Mouse (Mus musculus): ENCODE results near the gene Cntfr. TPM values are rescaled to one million over a fixed set of nuclear protein-coding genes. Genes with fewer than 3 reads are reported as not detected.

The Cntfr gene
- total RNA-seq, 1 experiment: 17.0 TPM

DNA sequence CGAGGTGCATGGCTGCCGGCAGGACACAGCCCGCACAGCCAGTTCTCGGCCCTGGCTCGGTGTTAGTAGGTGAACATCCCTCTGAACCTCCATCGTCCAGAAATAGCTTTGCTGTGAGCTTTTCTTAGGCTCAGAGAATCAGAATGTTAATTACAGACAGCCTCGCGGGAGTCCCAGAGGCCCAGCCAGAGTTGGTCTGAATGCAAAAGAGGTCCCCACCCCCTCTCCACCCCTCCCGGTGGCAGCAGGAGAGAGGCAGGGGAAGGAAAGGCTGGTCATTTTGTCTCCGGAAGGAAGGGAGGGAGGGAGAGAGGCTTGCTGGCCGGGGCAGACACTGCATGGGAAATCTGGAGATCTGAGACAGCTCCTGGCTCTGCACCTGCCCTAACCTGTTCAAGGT, 65.5 kb downstream of the Cntfr start:
- Histone ChIP-seq H3K9ac (ENCODE audit: insufficient read depth, low read depth, low read length, poor library complexity, severe bottlenecking) (peak overlapping the region; percentile 14; the same call in 1 of the 2 replicates), H3K36me3 (ENCODE audit: control insufficient read depth, insufficient read depth, low read length, poor library complexity, severe bottlenecking) (no peaks in the 10 kb centered on the region), H3K27ac (ENCODE audit: insufficient read depth, low read depth, low read length, poor library complexity, severe bottlenecking) (peak overlapping the region; percentile 10; the same call in 1 of the 2 replicates), H3K9me3 (ENCODE audit: control insufficient read depth, insufficient read depth, low read depth, low read length) (no peaks in the 10 kb centered on the region), H3K4me3 (ENCODE audit: insufficient read depth in 1 of 2, low read depth in 1 of 2, low read length in 2 of 2, poor library complexity in 1 of 2, severe bottlenecking in 1 of 2) (peak overlapping the region in 1 of 2 experiments; percentile 23; a peak in 2 of 4 replicates), H3K4me1 (ENCODE audit: control insufficient read depth in 2 of 2, insufficient read depth in 2 of 2, low read length in 2 of 2, poor library complexity in 1 of 2) (peaks cover 13 to 42% of the 10 kb centered on the region in 2 experiments)
- no peak for DNase-seq (ENCODE audit: low read depth, low spot score)
- TF ChIP-seq MAFK (IDR thresholded peaks at IDR 0.05; ENCODE audit: insufficient read depth, low read depth, low read length) (no peak), CHD2 (IDR thresholded peaks at IDR 0.05; ENCODE audit: low read depth, low read length) (no peak), ZNF384 (IDR thresholded peaks at IDR 0.05; ENCODE audit: low read depth, low read length) (no peak), HCFC1 (IDR thresholded peaks at IDR 0.05; ENCODE audit: borderline replicate concordance, insufficient read depth, low read length) (no peak), ZC3H11A (IDR thresholded peaks at IDR 0.05; ENCODE audit: borderline replicate concordance, low read depth, low read length) (no peak)
- in situ Hi-C loops (cut with MboI; ENCODE audit: low sequenced_read_pairs in 2 of 2, unreplicated experiment in 2 of 2): no loop called here

GRCm38 (mm10) chr4:41630196-41630595, 66.7 kb downstream of the Cntfr start:
- TF ChIP-seq MAFK (IDR thresholded peaks at IDR 0.05; ENCODE audit: insufficient read depth, low read depth, low read length): no peak
- TF ChIP-seq CHD2 (IDR thresholded peaks at IDR 0.05; ENCODE audit: low read depth, low read length): no peak
- no peak for TF ChIP-seq HCFC1 (IDR thresholded peaks at IDR 0.05; ENCODE audit: borderline replicate concordance, insufficient read depth, low read length)
- no peak for TF ChIP-seq ZNF384 (IDR thresholded peaks at IDR 0.05; ENCODE audit: low read depth, low read length)
- no peak for TF ChIP-seq ZC3H11A (IDR thresholded peaks at IDR 0.05; ENCODE audit: borderline replicate concordance, low read depth, low read length)
- H3K36me3 ChIP-seq (ENCODE audit: control insufficient read depth, insufficient read depth, low read length, poor library complexity, severe bottlenecking): no peaks in the 10 kb centered on the region
- no peak overlapping the region for H3K9ac ChIP-seq (ENCODE audit: insufficient read depth, low read depth, low read length, poor library complexity, severe bottlenecking)
- no peaks in the 10 kb centered on the region for H3K9me3 ChIP-seq (ENCODE audit: control insufficient read depth, insufficient read depth, low read depth, low read length)
- no peak overlapping the region for H3K27ac ChIP-seq (ENCODE audit: insufficient read depth, low read depth, low read length, poor library complexity, severe bottlenecking)
- in situ Hi-C loops (cut with MboI; ENCODE audit: low sequenced_read_pairs in 2 of 2, unreplicated experiment in 2 of 2): no loop called here
- peaks cover 13 to 42% of the 10 kb centered on the region in 2 experiments for H3K4me1 ChIP-seq (ENCODE audit: control insufficient read depth in 2 of 2, insufficient read depth in 2 of 2, low read length in 2 of 2, poor library complexity in 1 of 2)
- H3K4me3 ChIP-seq (ENCODE audit: insufficient read depth in 1 of 2, low read depth in 1 of 2, low read length in 2 of 2, poor library complexity in 1 of 2, severe bottlenecking in 1 of 2): peak overlapping the region in 1 of 2 experiments; percentile 33; a peak in 2 of 4 replicates
- DNase-seq (ENCODE audit: low read depth, low spot score): no peak

DNA sequence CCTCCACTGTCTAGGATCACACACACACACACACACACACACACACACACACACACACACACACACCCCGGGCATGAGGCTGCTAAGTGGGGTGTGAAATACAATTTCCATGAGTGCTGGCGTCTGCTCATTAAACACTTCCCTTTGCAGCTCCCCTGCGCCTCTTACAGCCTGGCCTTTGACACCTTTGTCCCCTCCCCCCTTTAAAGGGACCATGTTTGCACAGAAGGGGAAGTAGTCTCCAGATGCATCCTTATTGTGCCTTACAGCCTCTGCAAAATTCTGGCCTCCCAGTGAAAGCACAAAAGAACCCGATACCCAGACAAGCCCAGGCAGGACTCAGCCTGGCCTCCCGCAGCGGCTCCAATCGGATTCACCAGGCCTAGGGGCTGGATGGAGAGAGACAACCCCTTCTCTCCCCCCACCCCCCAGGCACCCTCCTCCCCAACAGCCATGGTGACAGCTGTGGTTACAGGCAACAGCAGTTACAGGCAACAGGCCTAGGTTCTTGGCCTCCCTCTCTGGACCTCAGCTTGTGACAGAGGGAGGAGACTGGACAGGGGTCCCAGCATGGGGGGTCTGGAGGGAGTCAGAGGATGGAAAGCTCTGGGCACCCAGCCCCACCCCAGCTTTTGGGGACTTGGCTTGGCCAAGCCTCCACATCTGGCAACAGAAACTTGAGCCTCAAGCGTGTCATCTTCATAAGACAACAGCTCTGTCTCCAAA, 68.5 kb downstream of the Cntfr start:
- H3K9ac ChIP-seq (ENCODE audit: insufficient read depth, low read depth, low read length, poor library complexity, severe bottlenecking): peak overlapping the region; percentile 45; the same call in 1 of the 2 replicates
- in situ Hi-C loops (cut with MboI; ENCODE audit: low sequenced_read_pairs in 2 of 2, unreplicated experiment in 2 of 2): no loop called here
- peaks cover 13 to 43% of the 10 kb centered on the region in 2 experiments for H3K4me1 ChIP-seq (ENCODE audit: control insufficient read depth in 2 of 2, insufficient read depth in 2 of 2, low read length in 2 of 2, poor library complexity in 1 of 2)
- peak overlapping the region; percentile 77 for H3K27ac ChIP-seq (ENCODE audit: insufficient read depth, low read depth, low read length, poor library complexity, severe bottlenecking)
- H3K36me3 ChIP-seq (ENCODE audit: control insufficient read depth, insufficient read depth, low read length, poor library complexity, severe bottlenecking): no peaks in the 10 kb centered on the region
- no peak overlapping the region for H3K4me3 ChIP-seq (ENCODE audit: insufficient read depth in 1 of 2, low read depth in 1 of 2, low read length in 2 of 2, poor library complexity in 1 of 2, severe bottlenecking in 1 of 2)
- peak; percentile 53 for DNase-seq (ENCODE audit: low read depth, low spot score)
- H3K9me3 ChIP-seq (ENCODE audit: control insufficient read depth, insufficient read depth, low read depth, low read length): no peaks in the 10 kb centered on the region
- no peak for TF ChIP-seq ZC3H11A (IDR thresholded peaks at IDR 0.05; ENCODE audit: borderline replicate concordance, low read depth, low read length)
- no peak for TF ChIP-seq MAFK (IDR thresholded peaks at IDR 0.05; ENCODE audit: insufficient read depth, low read depth, low read length)
- no peak for TF ChIP-seq HCFC1 (IDR thresholded peaks at IDR 0.05; ENCODE audit: borderline replicate concordance, insufficient read depth, low read length)
- no peak for TF ChIP-seq ZNF384 (IDR thresholded peaks at IDR 0.05; ENCODE audit: low read depth, low read length)
- no peak for TF ChIP-seq CHD2 (IDR thresholded peaks at IDR 0.05; ENCODE audit: low read depth, low read length)

DNA sequence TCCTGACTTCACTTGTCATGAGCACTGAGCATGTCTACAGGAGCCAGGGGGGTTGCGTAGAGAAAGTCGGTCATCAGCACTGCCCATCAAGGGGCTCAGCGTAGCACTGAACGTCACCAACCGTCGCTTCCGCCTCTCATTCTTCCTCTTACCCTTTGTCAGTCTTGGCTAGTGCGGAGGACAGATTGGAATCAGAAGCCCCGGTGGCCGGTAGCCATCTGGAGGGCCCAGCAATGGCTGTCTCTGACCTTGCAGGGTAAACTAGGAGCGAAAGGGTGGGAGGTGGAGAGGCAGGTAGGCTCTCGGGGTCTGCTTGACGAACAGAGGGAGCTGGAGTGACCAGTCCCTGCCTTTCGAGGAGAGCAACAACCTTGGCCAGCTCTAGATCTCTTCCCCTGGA, 74.8 kb downstream of the Cntfr start:
- Histone ChIP-seq H3K36me3 (ENCODE audit: control insufficient read depth, insufficient read depth, low read length, poor library complexity, severe bottlenecking) (no peaks in the 10 kb centered on the region), H3K9ac (ENCODE audit: insufficient read depth, low read depth, low read length, poor library complexity, severe bottlenecking) (no peak overlapping the region), H3K4me3 (ENCODE audit: insufficient read depth in 1 of 2, low read depth in 1 of 2, low read length in 2 of 2, poor library complexity in 1 of 2, severe bottlenecking in 1 of 2) (no peak overlapping the region), H3K9me3 (ENCODE audit: control insufficient read depth, insufficient read depth, low read depth, low read length) (no peaks in the 10 kb centered on the region), H3K4me1 (ENCODE audit: control insufficient read depth in 2 of 2, insufficient read depth in 2 of 2, low read length in 2 of 2, poor library complexity in 1 of 2) (peaks cover 0 to 9% of the 10 kb centered on the region in 2 experiments; a peak in 1 of 4 replicates), H3K27ac (ENCODE audit: insufficient read depth, low read depth, low read length, poor library complexity, severe bottlenecking) (no peak overlapping the region)
- in situ Hi-C loops (cut with MboI; ENCODE audit: low sequenced_read_pairs in 2 of 2, unreplicated experiment in 2 of 2): no loop called here
- TF ChIP-seq ZC3H11A (IDR thresholded peaks at IDR 0.05; ENCODE audit: borderline replicate concordance, low read depth, low read length): no peak
- DNase-seq (ENCODE audit: low read depth, low spot score): no peak
